Mouse (Mus musculus) bone marrow, adult 2 months (tissue): Measurements from ENCODE around the gene Ciart. TPM values are rescaled to one million over a fixed set of nuclear protein-coding genes. Genes with fewer than 3 reads are reported as not detected.
"Not testable (repeated sequence)": the region's sequence is repeated elsewhere in the genome, so short reads cannot be mapped to it uniquely, and the experiment has no call there.

Experiments
- H3K27ac ChIP-seq: fragments of 200-500 bp; 2 replicates; pipeline ENCODE4 v1.5.1; 2012; ENCODE audit warnings: low read depth, mild to moderate bottlenecking, control low read depth, inconsistent platforms, low read length; ENCODE audit not compliant: control insufficient read depth, poor library complexity, insufficient read depth
- H3K4me1 ChIP-seq: fragments of 200-500 bp; 2 replicates; pipeline ENCODE4 v1.6.1; 2011; ENCODE audit warnings: low read length; ENCODE audit not compliant: control insufficient read depth, insufficient read depth
- H3K4me3 ChIP-seq: fragments of 200-500 bp; replicated peaks from 2 replicates; pipeline ENCODE3; 2011; ENCODE audit warnings: mild to moderate bottlenecking, low read depth, low read length, control low read depth; ENCODE audit not compliant: control insufficient read depth
- CTCF ChIP-seq: fragments of 200-500 bp; IDR thresholded peaks from 2 replicates; pipeline ENCODE4 v1.5.1; 2011; ENCODE audit warnings: low read length, control low read depth; ENCODE audit not compliant: control insufficient read depth, insufficient read depth
- POLR2A ChIP-seq: fragments of 200-500 bp; IDR thresholded peaks from 2 replicates; pipeline ENCODE4 v1.6.1; 2011; ENCODE audit warnings: low read depth, mild to moderate bottlenecking, control low read depth, low read length, borderline replicate concordance; ENCODE audit not compliant: control insufficient read depth
- WGBS: fragments of 180-500 bp; shearing (Covaris S2); methylation state at CpG from one replicate; pipeline ENCODE4 v1.1.7; 2018; 5-methylcytosine and 5-hydroxymethylcytosine counted together
- polyA plus RNA-seq: library from polyadenylated mRNA; stranded (reverse); fragments of >200 nt; gene quantifications from 2 replicates; pipeline ENCODE4 v1.2.4, GENCODE M21; 2011; ENCODE audit warnings: low replicate concordance; ENCODE audit not compliant: missing spikeins, insufficient read depth, insufficient read length

Gene Ciart
- polyA plus RNA-seq: 2.5 and 8.7 TPM in 2 replicates

DNA sequence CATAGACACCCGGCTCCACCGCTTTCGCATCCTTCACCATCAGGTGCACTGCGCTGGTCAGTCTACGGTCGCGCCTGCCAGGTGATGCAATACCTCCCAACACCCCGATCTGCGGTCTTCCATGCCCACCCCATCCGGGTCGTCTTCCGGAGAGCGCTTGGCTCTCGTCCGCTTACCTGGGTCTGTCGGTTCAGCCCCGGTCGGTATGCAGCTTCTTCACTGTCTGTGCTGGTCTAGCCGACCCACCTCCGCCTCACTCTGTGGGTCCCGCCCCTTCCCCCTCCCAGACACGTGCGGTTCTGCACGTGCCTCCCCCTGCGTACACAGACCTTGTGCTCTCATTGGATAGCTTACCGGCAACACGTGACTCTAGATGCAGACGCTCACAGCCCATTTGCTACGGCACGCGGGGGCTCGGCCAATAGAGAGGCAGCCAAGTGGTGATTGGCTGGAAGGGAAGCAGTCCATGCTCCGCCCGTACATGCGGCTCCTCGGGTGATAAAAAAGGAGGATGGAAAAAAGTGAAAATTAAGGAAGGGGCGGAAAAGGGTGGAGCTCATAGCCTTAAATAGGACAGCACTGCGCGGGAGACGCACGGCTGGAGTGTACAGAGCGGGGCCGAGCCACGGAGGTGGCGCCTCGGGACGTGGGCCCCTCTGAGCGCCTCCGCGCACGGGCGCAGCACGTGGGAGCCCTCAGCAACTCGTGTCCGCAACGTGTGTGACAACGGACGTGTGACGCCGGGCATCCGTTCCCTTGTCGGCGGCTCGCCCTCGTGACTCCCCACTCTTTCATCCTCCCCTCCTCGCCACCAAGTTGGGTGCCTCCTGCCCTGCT is at the start of gene Ciart:
TSS of gene Ciart (minus strand) at position 273 of the 837 bp plus-strand sequence.
- TF ChIP-seq POLR2A: peak; percentile 39; the same call in 1 of the 2 replicates
- no peak for TF ChIP-seq CTCF
- H3K4me1 ChIP-seq: no peaks in the 10 kb centered on the region
- no peak within 1 kb of the TSS; the same call in 1 of the 2 replicates for H3K27ac ChIP-seq
- WGBS: under 1% methylated on average over 61 of the region's 66 CpGs
- H3K4me3 ChIP-seq: peak within 1 kb of the TSS; percentile 61

DNA sequence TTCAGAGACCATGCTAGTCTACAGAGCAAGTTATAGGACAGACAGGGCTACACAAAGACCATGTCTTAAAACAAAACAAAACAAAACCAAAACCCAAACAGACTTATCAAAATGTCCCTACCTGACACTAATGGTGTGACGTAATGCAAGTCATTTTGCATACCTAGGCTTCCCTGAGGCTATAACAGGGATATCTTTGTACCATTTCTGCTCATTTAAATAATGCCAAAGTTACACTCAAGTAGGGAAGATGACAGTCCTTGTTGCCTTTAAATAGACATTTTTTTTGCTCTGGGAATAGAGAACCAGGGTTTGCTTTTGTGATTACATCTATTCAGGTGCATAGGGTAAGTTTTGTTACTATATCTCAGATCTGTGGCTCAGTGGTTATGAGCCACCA is 49.4 kb upstream of the Ciart start:
- peaks cover 1% of the 10 kb centered on the region; the same call in 1 of the 2 replicates for H3K4me1 ChIP-seq
- 73% methylated on average over 1 of the region's 1 CpGs for WGBS
- H3K27ac ChIP-seq: no peak overlapping the region
- H3K4me3 ChIP-seq: no peak overlapping the region
- no peak for TF ChIP-seq POLR2A

DNA sequence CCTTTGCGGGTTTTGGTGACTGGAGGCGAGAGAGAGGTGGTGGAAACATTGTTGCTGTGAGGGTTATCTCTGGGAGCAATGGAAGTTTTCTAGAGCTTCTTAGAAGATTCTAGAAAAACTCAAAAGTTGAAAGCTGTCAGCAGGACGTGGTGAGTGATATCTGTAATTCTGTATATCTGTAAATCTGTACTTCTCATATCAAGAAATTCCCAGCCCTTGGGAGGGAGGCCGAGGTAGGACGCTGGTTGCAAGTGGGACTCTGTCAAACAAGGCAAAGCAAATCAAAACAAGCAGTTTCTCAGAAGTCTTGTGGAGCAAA is 48.4 kb upstream of the Ciart start:
- Histone ChIP-seq H3K27ac (peak overlapping the region; percentile 73), H3K4me3 (peak overlapping the region; percentile 96), H3K4me1 (peaks cover 1% of the 10 kb centered on the region; the same call in 1 of the 2 replicates)
- 0% methylated on average over 5 of the region's 5 CpGs for WGBS
- TF ChIP-seq CTCF (no peak), POLR2A (no peak)

DNA sequence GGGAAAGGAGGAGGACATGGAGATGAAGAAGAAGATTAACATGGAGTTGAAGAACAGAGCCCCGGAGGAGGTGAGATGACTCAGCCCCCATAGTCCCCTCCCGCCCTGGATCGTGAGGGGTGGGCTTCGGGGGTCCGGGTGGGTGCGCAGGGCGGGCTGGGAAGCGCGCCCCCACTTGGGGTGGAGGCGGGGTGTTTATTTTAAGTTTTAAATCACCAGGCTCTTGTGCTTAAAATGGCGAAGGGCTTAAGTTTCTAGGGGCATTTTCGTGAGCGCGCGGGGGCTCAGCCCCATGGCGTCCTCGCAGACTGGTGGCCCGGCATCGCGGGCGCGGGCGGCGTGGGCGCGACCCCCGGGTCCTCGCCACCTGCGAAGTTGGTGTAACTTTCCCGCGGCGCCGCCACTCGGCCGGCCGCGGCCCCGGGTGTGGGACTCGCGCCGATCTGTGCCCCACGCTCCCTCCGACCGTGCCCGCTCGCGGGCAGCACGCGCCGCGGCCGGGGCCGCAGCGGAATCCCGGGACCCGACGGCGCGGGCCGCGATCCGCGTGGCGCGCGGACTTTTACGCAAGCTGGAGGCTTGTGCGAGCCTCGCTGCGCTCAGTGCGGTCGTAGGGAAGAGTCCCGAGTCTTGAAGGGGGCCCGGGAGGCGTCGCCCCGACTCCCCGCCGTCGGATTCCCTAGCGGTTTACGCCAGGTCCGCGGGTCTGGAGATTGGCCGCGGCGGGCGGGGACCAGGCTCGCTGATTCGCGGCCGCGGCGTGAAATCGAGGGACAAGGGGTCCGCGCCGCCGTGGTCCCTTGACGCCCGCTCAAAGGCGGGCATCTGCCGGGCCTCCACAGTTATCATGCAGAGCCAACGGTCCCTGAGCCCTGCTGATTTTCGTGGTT is 47.8 kb upstream of the Ciart start:
- peak overlapping the region; percentile 96 for H3K4me3 ChIP-seq
- peaks cover 1% of the 10 kb centered on the region; the same call in 1 of the 2 replicates for H3K4me1 ChIP-seq
- under 1% methylated on average over 105 of the region's 105 CpGs for WGBS
- TF ChIP-seq POLR2A (peak; percentile 33; the same call in 1 of the 2 replicates), CTCF (no peak)
- H3K27ac ChIP-seq: peak overlapping the region; percentile 73

DNA sequence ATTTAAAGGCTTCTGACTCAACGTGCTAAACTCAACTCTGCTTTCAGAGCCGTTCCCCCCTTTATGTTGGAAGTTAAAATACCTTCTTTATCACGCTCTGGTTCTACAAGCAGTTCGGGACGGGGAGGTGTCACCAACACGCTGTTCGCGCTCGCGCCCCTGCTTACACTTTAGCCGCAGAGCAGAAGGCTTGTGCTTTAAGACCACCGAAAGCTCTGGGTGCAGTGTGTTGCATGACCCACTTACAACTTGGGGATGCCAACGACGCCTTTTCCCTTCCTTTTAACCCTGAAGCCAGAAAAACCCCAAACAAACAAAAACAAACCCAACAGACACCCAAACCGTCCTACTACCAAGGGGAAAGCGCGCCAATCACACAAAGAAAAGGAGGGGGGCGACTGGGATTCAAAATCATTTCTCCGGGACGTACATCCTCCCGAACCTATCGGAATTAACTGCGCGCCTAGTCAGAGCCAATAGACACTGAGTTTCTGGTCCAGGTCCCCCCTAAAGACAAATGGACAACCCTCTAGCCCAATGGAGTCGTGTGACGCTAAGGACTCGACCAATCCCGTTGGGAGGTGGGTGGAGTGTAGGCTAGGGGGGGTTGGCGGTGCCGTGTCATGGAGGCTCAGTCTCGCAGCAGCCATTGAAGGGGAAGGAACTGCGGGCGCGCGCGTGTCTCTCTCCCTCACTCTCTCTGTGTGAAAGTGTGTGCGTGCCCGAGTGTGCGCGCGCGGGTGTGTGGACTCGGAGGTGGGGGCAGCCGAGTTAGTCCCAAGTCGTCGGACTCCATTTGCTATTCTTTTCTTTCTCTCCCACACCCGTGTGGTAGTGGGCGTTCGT is 46.8 kb upstream of the Ciart start, which contains the start of gene Anp32e:
TSS of gene Anp32e (plus strand) at position 589 of the 846 bp plus-strand sequence.
- peak within 1 kb of the TSS; percentile 96 for H3K4me3 ChIP-seq
- H3K27ac ChIP-seq: peak within 1 kb of the TSS; percentile 73
- TF ChIP-seq CTCF (no peak), POLR2A (peak; percentile 100)
- H3K4me1 ChIP-seq: peaks cover 1% of the 10 kb centered on the region; the same call in 1 of the 2 replicates
- under 1% methylated on average over 49 of the region's 49 CpGs for WGBS

DNA sequence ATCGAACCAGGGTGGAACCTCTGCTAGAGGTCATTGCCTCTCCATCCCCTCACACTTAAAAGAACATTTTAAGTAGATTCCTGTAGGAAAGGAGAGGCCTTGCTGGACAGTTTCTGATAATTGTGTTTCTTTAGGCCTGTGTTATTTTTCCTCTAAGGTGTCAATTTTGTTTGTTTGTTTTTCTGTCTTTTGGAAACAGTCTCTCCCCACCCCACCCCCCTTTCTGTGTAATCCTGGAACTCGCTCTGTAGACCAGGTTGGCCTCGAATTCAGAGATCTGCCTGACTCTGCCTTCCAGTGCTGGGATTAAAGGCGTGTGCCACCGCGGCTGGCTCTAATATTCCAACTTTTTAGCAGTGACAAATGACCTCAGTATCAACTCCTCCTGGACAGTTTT is 46.2 kb upstream of the Ciart start:
- H3K4me3 ChIP-seq: peak overlapping the region; percentile 68
- TF ChIP-seq CTCF (no peak), POLR2A (no peak)
- peaks cover 1% of the 10 kb centered on the region for H3K4me1 ChIP-seq
- peak overlapping the region; percentile 62 for H3K27ac ChIP-seq
- WGBS: 37% methylated on average over 6 of the region's 6 CpGs

DNA sequence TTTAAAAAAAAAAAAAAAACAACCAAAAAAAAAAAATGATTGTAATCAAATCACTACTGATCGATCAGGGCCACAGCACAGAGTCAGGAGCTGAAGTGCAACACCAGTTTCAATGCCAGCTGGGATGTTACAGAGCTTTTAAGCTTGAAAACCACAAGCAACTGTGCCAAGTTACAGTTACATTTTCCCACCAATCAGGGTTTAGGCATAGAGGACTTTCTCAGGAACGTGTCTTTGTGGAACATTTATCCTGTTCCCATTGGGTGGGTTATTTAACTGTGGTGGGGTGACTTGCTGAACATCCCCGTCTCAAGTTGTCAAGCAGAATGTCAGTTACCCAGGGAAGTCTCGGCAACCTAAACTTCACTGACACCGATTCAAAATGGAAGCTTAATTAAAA is 43.0 kb upstream of the Ciart start:
- no peak for TF ChIP-seq POLR2A
- TF ChIP-seq CTCF: no peak
- peaks cover 1% of the 10 kb centered on the region for H3K4me1 ChIP-seq
- no peak overlapping the region for H3K27ac ChIP-seq
- WGBS: 31% methylated on average over 5 of the region's 5 CpGs
- no peak overlapping the region for H3K4me3 ChIP-seq

DNA sequence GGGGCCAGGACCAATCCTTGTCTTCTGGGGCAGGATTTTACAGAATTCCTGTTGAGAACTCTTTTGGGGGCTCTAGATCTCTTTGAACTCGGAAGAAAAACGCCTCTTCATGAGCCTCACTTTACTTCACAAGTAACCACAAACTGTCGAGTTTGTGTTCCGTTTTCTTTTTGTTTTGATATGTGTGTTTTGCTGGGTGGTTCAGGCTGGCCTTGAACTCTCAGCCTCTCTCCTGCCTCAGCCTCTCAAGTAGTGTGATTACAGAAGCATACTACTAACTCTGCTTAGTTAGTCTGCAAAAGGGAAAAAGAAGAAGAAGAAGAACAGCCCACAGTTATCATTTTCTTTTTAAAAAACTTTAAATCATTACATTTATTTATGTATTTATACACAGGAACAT is 42.1 kb upstream of the Ciart start:
- TF ChIP-seq POLR2A: no peak
- no peak for TF ChIP-seq CTCF
- H3K4me3 ChIP-seq: no peak overlapping the region
- 22% methylated on average over 4 of the region's 4 CpGs for WGBS
- H3K27ac ChIP-seq: no peak overlapping the region
- peaks cover 1% of the 10 kb centered on the region for H3K4me1 ChIP-seq

DNA sequence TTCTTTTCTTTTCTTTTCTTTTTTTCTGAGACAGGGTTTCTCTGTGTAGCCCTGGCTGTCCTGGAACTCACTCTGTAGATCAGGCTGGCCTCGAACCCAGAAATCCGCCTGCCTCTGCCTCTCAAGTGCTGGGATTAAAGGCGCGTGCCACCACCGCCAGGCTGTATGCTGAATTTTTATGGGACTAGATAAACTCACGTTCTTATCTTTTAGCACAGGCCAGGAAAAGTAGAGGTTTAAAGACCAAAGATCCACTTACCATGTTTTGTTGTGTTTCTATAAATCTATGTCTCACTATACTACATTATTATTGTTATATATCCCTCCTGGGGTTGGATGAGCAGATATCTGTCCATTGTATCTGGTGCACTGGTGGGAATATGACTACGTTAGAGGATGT is 41.4 kb upstream of the Ciart start:
- H3K27ac ChIP-seq, H3K4me1 ChIP-seq, H3K4me3 ChIP-seq: not testable (repeated sequence)
- 70% methylated on average over 7 of the region's 7 CpGs for WGBS

DNA sequence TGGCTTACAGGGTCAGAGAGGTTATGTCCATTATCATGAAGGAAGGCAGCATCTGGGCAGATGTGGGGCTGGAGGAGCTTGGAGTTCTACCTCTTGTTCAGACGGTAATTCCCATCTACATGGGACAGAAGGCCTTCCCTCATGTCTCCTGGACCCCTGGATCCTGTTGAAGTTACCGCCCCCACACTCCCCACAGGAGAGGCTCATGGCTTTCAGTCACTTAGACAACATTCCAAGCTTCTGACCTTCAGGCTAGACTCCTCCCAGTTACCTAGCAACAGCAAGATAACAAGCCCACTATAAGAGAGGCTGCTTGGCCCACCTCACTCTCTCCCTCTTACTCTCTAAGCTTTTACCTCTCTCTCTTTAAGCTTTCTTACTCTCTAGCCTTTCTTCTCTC is 38.5 kb upstream of the Ciart start:
- not testable (repeated sequence) for H3K4me1 ChIP-seq, H3K27ac ChIP-seq, H3K4me3 ChIP-seq
- WGBS: 81% methylated on average over 2 of the region's 2 CpGs
